Mouse (Mus musculus): Measurements from ENCODE around the gene Timp1. TPM values are rescaled to one million over a fixed set of nuclear protein-coding genes. Genes with fewer than 3 reads are reported as not detected.

Gene Timp1
- total RNA-seq, 1 experiment from 2014 or later = 29.4 TPM

Small RNAs within 50 kb of the gene (microRNA-seq; reads per million reads assigned to microRNA genes)
- gene Gm24824 (0 reads per million in 2 experiments), gene Mir5617 (0 reads per million in 2 experiments)

Other genes starting within 250 kb of the Timp1 start
- 472 and 515 TPM in 2 replicates for gene Uba1, start 211.8 kb upstream of the Timp1 start, total RNA-seq (2021)
- gene Cdk16, start 182.2 kb upstream of the Timp1 start, total RNA-seq (2021) = 178 and 179 TPM in 2 replicates
- 23.0 and 33.3 TPM in 2 replicates for gene Usp11, start 166.3 kb upstream of the Timp1 start, total RNA-seq (2021)
- 135 and 142 TPM in 2 replicates for gene Araf, start 72.4 kb upstream of the Timp1 start, total RNA-seq (2021)
- gene Syn1, start 50.8 kb downstream of the Timp1 start, total RNA-seq (2021) = 7.2 and 9.2 TPM in 2 replicates
- gene Cfp, start 61.4 kb downstream of the Timp1 start, total RNA-seq (2021) = 9.4 and 9.8 TPM in 2 replicates
- 19.0 and 21.6 TPM in 2 replicates for gene Elk1, start 80.4 kb downstream of the Timp1 start, total RNA-seq (2021)
- gene Uxt, start 91.9 kb downstream of the Timp1 start, total RNA-seq (2021) = 27.9 and 35.6 TPM in 2 replicates
- gene Zfp182, start 192.2 kb downstream of the Timp1 start, total RNA-seq (2021) = 8.9 and 9.0 TPM in 2 replicates
- gene Spaca5, start 198.2 kb downstream of the Timp1 start, total RNA-seq (2021) = not detected in 2 replicates
- gene Zfp300, start 219.4 kb downstream of the Timp1 start, total RNA-seq (2021) = 2.2 and 3.0 TPM in 2 replicates
- gene Ssxa1, start 245.7 kb downstream of the Timp1 start, total RNA-seq (2021) = not detected in 2 replicates